Mouse (Mus musculus): ENCODE measurements at regions not wholly inside any gene's neighbourhood (a gene's known extent, or its start where the extent isn't known, plus 50 kb on each side); places are given as distances from the start of the nearest gene placed in this dataset.

DNA sequence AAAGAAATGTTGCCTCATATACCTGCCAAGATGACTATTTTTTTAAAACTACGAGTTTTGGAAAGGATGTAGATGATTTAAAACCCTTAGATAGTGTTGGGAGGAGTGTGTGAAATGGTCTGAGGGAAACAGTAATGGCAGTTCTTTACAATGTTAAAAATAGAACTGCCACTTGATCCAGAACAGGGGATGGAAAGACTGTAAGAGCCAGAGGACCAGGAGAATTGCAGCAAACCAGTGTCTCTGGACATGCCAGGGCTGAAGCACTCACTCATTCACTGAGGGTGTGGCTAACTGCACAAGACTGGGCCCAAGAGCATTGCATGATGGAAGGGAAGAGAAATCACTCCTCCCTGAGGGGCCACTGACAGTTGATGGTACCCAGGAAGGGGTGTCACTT lies 53.9 kb upstream of the Rasgef1b start:
- Histone ChIP-seq H3K36me3 (no peaks in the 10 kb centered on the region), H3K4me1 (peaks cover 8% of the 10 kb centered on the region), H3K9me3 (replicated peaks) (no peaks in the 10 kb centered on the region), H3K27me3 (no peaks in the 10 kb centered on the region), H3K4me2 (replicated peaks) (no peak overlapping the region), H3K9ac (no peak overlapping the region), H3K27ac (no peak overlapping the region), H3K4me3 (no peak overlapping the region)
- 72% methylated on average over 1 of the region's 1 CpGs for WGBS
- no peak for ATAC-seq (ENCODE audit: low FRiP score)

DNA sequence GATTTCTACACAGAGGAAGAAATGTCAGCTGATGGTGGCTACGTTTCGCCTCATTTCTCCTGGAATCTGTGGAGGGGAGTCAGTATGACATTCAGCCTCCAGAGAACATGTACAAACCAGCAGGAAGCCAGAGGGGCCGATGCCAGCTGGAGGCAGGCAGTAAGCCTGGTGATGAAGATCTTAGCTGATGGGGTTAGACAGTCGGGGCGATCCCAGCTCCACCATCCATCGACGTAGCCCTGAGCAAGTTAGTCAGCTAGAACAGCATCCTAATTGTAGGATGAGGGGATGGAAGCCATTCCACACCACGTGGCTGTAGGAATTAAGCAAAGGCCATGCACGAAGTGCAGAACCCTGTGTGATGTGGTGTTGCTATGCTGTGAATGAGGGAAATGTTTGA lies 57.0 kb upstream of the Rasgef1b start:
- Histone ChIP-seq H3K36me3 (no peaks in the 10 kb centered on the region), H3K27ac (no peak overlapping the region), H3K27me3 (no peaks in the 10 kb centered on the region), H3K4me2 (replicated peaks) (no peak overlapping the region), H3K4me1 (peaks cover 10% of the 10 kb centered on the region), H3K4me3 (no peak overlapping the region), H3K9ac (no peak overlapping the region), H3K9me3 (replicated peaks) (no peaks in the 10 kb centered on the region)
- 70% methylated on average over 9 of the region's 9 CpGs for WGBS
- ATAC-seq (ENCODE audit: low FRiP score) = peak; percentile 65; the same call in 1 of the 2 replicates

DNA sequence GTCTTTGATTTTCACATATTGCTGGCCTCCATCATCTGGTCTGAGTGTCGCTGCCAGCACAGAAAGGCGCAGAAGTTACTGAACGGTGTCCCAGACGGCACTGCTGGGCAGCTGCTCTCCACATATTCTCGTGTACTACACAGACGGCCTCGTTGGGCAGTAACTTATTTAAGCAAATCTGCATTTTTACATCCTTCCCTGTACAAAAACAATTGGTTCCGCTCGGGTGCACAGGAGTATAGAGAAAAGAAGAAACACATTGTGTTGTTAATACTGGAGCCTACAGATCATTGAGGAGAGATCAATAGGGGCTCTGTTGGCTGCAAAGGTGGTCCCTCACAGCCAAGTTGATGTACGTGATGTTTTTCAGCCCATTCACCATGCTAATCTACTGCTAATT lies 58.4 kb upstream of the Rasgef1b start:
- Histone ChIP-seq H3K4me1 (peaks cover 10% of the 10 kb centered on the region), H3K27me3 (no peaks in the 10 kb centered on the region), H3K4me3 (no peak overlapping the region), H3K4me2 (replicated peaks) (peak overlapping the region; percentile 4; the same call in 1 of the 2 replicates), H3K36me3 (no peaks in the 10 kb centered on the region), H3K27ac (peak overlapping the region; percentile 48; the same call in 1 of the 2 replicates), H3K9me3 (replicated peaks) (no peaks in the 10 kb centered on the region), H3K9ac (no peak overlapping the region)
- WGBS = 25% methylated on average over 10 of the region's 10 CpGs
- peak; percentile 84 for ATAC-seq (ENCODE audit: low FRiP score)

DNA sequence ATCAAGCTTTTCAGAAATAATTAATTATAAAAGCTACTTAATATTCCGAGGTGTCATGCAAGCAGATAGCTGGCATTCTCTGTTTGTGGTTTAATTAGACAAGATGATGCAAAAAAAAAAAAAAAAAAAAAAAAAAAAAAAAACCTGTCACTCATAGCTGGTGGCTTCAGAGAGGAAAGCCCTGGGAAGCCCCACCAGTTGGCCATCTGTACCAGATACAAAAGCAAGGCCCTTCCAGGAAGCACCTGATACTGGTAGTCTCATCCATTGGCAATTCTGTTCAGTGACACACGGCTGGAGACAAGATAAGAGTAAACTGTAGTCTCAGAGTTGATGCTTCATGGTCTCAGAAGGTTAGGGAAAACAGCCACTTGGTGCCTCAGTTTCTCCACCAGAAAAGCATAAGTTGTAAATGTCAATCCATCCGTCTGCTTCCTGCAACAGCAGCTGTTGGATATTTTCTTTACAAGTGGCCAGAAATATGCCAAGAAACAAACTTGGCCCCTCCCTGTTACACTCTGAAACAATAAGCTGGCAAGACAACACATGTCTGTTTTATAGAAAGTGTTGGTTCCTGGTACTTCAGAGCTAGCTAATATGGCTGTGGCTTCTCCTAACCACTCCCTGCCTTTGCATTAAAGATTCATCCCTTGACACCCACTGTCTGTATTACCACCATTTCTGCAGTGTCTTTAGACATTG lies 59.0 kb upstream of the Rasgef1b start:
- no peaks in the 10 kb centered on the region for H3K36me3 ChIP-seq
- peaks cover 10% of the 10 kb centered on the region for H3K4me1 ChIP-seq
- H3K4me2 ChIP-seq (replicated peaks) = no peak overlapping the region
- H3K27me3 ChIP-seq = no peaks in the 10 kb centered on the region
- peak; percentile 49; the same call in 1 of the 2 replicates for ATAC-seq (ENCODE audit: low FRiP score)
- H3K27ac ChIP-seq = no peak overlapping the region
- WGBS = 62% methylated on average over 3 of the region's 3 CpGs
- no peak overlapping the region for H3K9ac ChIP-seq
- H3K9me3 ChIP-seq (replicated peaks) = no peaks in the 10 kb centered on the region
- no peak overlapping the region for H3K4me3 ChIP-seq

DNA sequence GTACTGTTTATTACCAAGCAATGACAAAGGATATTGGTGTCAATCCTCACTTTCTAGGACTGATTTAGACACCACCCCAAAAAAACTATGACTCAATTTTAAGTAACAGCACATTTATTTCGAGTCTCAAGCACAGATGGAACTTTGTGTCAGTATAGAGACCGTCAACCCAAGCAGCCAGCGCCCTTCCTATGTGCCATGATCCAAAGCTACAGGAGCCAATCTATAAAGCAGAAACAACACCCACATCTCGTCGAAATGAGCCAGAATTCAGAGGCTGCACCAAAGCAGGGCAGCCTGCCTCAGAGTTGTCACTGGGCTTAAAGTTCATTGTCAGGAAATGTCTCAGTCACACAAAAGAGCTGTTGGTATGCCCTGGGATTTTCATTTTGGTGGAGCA lies 61.9 kb upstream of the Rasgef1b start:
- Histone ChIP-seq H3K36me3 (no peaks in the 10 kb centered on the region), H3K27me3 (no peaks in the 10 kb centered on the region), H3K4me1 (peaks cover 10% of the 10 kb centered on the region), H3K27ac (no peak overlapping the region), H3K4me3 (no peak overlapping the region), H3K4me2 (replicated peaks) (no peak overlapping the region), H3K9ac (no peak overlapping the region), H3K9me3 (replicated peaks) (no peaks in the 10 kb centered on the region)
- WGBS = 89% methylated on average over 5 of the region's 5 CpGs
- no peak for ATAC-seq (ENCODE audit: low FRiP score)

DNA sequence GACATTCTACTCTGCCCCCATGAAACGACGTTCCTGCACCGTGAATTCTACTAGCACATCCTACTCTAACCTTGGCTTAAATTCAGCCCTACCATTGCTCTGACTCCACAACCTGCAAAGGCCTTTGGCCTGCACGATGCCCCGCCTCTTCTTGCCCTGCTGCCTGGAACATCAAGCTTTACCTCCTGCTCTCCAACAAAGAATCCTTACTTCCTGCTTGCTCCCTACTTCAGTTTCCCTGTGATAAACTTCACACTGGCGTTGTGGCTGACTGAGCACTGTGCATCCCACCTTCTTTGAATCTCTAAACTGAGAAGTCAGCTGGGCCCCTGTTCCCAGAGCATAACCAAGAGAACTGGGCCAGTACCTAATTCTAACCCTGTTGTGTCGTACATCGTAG lies 71.7 kb upstream of the Rasgef1b start:
- ATAC-seq (ENCODE audit: low FRiP score) = no peak
- Histone ChIP-seq H3K4me2 (replicated peaks) (no peak overlapping the region), H3K27ac (no peak overlapping the region), H3K4me1 (peaks cover 14% of the 10 kb centered on the region), H3K9me3 (replicated peaks) (no peaks in the 10 kb centered on the region), H3K27me3 (0 out of 2 replicates have a peak, but pooled peaks cover 3% of the 10 kb centered on the region), H3K36me3 (no peaks in the 10 kb centered on the region), H3K9ac (no peak overlapping the region), H3K4me3 (no peak overlapping the region)
- WGBS = 66% methylated on average over 8 of the region's 8 CpGs

DNA sequence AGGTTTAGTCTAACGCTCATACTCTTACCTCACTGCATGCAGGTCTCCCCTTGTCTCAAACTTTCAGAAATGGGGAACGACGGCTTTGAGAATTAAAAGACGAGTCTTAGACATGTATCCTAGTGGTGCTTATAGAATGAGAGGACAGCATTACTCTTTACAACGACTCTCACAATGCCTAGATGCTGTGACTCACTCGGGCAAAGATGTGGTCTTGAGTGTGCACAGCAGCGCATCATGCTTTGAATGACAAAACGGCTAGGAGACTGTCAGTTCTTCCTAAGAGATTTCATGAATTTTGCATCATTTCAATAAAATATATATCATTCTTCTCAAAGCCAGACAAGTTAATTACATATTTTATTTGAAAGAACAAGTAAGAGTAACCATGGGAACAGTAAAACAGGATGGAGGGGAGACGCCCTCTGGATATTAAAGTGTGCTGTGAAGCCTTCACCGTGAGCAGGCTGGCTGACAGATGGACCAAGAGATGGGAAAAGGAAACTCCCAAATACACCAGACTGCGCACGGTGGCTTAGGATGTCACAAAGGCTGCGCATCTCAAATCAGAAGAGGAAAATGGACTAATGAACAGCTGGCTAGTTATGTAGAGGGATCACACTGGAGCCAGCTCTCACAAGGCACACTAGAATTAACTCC lies 73.1 kb upstream of the Rasgef1b start:
- no peak overlapping the region for H3K9ac ChIP-seq
- H3K36me3 ChIP-seq = no peaks in the 10 kb centered on the region
- ATAC-seq (ENCODE audit: low FRiP score) = peak; percentile 75
- no peaks in the 10 kb centered on the region for H3K9me3 ChIP-seq (replicated peaks)
- H3K4me3 ChIP-seq = no peak overlapping the region
- H3K27me3 ChIP-seq = 0 out of 2 replicates have a peak, but pooled peaks cover 3% of the 10 kb centered on the region
- no peak overlapping the region for H3K27ac ChIP-seq
- WGBS = 45% methylated on average over 13 of the region's 13 CpGs
- H3K4me1 ChIP-seq = peaks cover 14% of the 10 kb centered on the region
- H3K4me2 ChIP-seq (replicated peaks) = no peak overlapping the region

DNA sequence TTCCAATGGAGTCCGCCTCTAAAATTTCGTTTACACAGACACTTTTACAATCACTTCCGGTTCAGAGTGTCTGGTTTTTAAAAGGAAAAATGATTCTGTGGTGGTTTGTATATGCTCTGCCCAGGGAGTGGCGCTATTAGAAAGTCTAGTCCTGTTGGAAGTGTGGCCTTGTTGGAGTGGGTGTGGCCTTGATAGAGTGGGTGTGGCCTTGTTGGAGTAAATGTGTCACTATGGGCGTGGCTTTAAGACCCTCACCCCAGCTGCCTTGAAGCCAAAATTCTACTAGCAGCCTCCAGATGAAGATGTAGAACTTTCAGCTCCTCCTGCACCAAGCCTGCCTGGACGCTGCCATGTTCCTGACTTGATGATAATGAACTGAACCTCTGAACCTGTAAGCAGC lies 79.2 kb upstream of the Vamp9 start:
- Histone ChIP-seq H3K9ac (no peak overlapping the region), H3K4me2 (replicated peaks) (no peak overlapping the region), H3K27ac (no peak overlapping the region), H3K27me3 (no peaks in the 10 kb centered on the region), H3K9me3 (replicated peaks) (no peaks in the 10 kb centered on the region), H3K4me1 (no peaks in the 10 kb centered on the region), H3K4me3 (no peak overlapping the region), H3K36me3 (no peaks in the 10 kb centered on the region)
- 82% methylated on average over 6 of the region's 6 CpGs for WGBS
- no peak for ATAC-seq (ENCODE audit: low FRiP score)

DNA sequence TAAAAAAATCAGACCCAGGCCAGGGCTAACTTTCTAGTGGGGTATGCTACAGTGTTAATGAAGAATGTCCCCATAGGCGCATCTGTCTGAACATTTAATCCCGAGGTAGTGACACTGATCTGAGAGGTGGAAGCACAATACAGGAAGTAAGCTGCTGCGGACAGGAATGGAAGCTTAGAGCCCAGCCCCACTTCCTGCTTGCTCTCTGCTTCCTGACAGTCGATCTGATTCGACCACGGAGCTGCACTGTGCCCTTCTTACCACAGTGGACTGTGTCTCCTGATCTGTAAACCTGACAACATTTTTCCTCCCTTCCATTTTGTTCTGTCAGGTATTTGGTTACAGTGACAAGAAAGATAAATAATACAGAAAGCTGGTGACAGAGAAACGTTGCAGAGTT lies 77.5 kb upstream of the Vamp9 start:
- WGBS = 72% methylated on average over 7 of the region's 7 CpGs
- Histone ChIP-seq H3K27ac (no peak overlapping the region), H3K4me3 (no peak overlapping the region), H3K27me3 (no peaks in the 10 kb centered on the region), H3K9ac (no peak overlapping the region), H3K9me3 (replicated peaks) (no peaks in the 10 kb centered on the region), H3K4me2 (replicated peaks) (no peak overlapping the region), H3K4me1 (no peaks in the 10 kb centered on the region), H3K36me3 (no peaks in the 10 kb centered on the region)
- ATAC-seq (ENCODE audit: low FRiP score) = no peak

DNA sequence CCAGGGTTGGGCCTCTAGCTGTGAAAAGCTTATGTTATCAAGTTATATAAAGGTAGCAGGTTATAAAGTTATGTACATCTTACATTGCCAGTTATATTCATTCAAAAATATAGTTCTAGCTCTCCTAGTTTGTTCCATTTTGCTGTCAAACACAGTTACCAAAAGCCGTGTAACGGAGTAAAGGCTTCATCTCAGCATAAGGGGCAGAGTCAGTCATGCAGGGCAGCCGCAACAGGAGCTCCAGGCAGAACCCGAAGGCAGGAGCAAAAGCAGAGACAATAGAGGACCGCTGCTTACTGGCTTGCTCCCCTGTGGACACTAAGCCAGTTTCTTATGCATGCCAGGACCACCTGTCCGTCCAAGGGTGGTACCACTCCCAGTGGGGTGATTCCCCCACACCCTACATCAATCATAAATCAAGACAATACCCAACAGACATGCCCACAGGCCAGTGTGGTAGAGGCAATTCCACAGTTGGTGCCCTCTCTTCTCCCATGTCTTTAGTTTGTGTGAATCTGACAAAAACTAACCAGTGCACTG lies 67.7 kb upstream of the Vamp9 start:
- H3K9ac ChIP-seq = no peak overlapping the region
- no peak overlapping the region for H3K27ac ChIP-seq
- no peak overlapping the region for H3K4me2 ChIP-seq (replicated peaks)
- 37% methylated on average over 6 of the region's 6 CpGs for WGBS
- H3K27me3 ChIP-seq = no peaks in the 10 kb centered on the region
- ATAC-seq (ENCODE audit: low FRiP score) = peak; percentile 29; the same call in 1 of the 2 replicates
- H3K4me3 ChIP-seq = no peak overlapping the region
- peaks cover 16% of the 10 kb centered on the region; the same call in 1 of the 2 replicates for H3K4me1 ChIP-seq
- no peaks in the 10 kb centered on the region for H3K9me3 ChIP-seq (replicated peaks)
- no peaks in the 10 kb centered on the region for H3K36me3 ChIP-seq

DNA sequence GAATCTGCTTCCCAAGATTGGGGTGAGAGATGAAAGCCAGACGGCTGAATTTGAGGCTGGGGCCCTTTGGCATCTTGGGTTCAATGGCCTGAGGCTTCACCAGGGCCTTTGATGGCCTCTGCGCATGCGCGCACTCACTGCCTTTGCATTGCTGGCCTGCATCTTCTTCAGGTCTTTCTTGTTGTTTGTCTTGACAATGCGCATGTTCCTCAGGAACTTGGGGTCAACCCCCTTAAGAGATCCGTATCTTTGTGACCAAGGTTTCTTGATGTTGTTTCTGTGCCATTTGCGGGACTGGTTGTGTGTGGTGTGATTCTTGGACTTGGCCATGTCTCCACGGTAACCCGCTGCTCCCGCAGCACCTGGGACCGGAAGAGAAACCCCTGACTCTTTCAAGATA lies 66.4 kb upstream of the Vamp9 start:
- H3K4me3 ChIP-seq = no peak overlapping the region
- no peak overlapping the region for H3K4me2 ChIP-seq (replicated peaks)
- peaks cover 16% of the 10 kb centered on the region; the same call in 1 of the 2 replicates for H3K4me1 ChIP-seq
- no peak overlapping the region for H3K9ac ChIP-seq
- WGBS = 92% methylated on average over 11 of the region's 11 CpGs
- H3K27ac ChIP-seq = no peak overlapping the region
- H3K36me3 ChIP-seq = no peaks in the 10 kb centered on the region
- ATAC-seq (ENCODE audit: low FRiP score) = no peak
- no peaks in the 10 kb centered on the region for H3K27me3 ChIP-seq
- H3K9me3 ChIP-seq (replicated peaks) = no peaks in the 10 kb centered on the region

DNA sequence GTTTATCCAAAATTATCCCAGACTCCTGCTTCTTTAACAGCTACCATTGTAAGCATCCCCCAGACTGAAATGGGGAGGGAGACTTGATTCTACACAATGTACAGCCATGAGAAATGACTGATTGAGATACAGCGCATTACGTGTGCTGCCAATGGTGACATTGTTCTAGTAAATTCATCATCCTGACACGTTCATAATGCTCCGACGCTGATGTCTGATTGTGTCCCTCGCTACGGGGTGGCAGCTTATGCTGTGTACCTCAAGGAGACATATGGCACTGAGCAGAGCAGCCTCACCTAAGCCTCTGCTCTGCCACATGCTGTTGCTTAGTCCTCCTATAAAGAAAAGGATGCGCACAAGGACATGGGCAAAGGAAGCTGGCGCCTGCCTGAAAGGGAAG lies 65.2 kb upstream of the Vamp9 start:
- no peak overlapping the region for H3K9ac ChIP-seq
- H3K27ac ChIP-seq = 0 out of 2 replicates have a peak overlapping the region, but pooled peaks have one; percentile 52
- H3K27me3 ChIP-seq = no peaks in the 10 kb centered on the region
- no peaks in the 10 kb centered on the region for H3K9me3 ChIP-seq (replicated peaks)
- peaks cover 21% of the 10 kb centered on the region for H3K4me1 ChIP-seq
- H3K4me3 ChIP-seq = no peak overlapping the region
- WGBS = 45% methylated on average over 9 of the region's 9 CpGs
- no peaks in the 10 kb centered on the region for H3K36me3 ChIP-seq
- H3K4me2 ChIP-seq (replicated peaks) = 0 out of 2 replicates have a peak overlapping the region, but pooled peaks have one; percentile 8
- peak; percentile 83 for ATAC-seq (ENCODE audit: low FRiP score)
